Mouse (Mus musculus) myocyte (in vitro differentiated cells): ENCODE results near the gene Kif3a.

ENCODE experiments used
- CEBPB ChIP-seq: IDR thresholded peaks from 2 replicates; pipeline ENCODE4 v1.6.1; 2011; ENCODE audit warnings: mild to moderate bottlenecking, moderate library complexity; ENCODE audit not compliant: poor library complexity, insufficient read depth, severe bottlenecking
- MAX ChIP-seq: IDR thresholded peaks from one replicate; pipeline ENCODE4 v1.6.1; 2011; ENCODE audit warnings: low read depth, mild to moderate bottlenecking, control low read depth
- POLR2A ChIP-seq: IDR thresholded peaks from one replicate; pipeline ENCODE4 v1.6.1; 2011; ENCODE audit warnings: low read depth, mild to moderate bottlenecking, control low read depth, moderate library complexity; ENCODE audit not compliant: insufficient read length
- USF1 ChIP-seq: IDR thresholded peaks from one replicate; pipeline ENCODE4 v1.6.1; 2011; ENCODE audit warnings: low read depth, mild to moderate bottlenecking, control low read depth, moderate library complexity

DNA sequence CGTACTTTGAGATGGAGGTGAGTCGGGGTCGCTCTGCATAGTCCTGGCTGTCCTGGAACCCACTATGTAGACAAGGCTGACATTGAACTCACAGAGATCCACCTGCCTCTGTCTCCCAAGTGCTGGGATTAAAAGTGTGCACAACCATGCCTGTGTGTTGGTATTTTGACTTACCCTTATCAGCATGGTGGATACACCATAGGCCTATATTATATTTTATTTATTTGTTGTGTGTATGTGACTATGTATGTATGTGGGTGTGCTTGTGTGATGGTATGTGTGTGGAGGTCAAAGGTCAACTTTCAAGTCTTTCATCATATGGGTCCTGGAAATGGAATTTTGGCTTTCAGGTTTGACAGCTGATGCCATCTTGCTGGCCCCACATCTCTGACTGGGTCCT lies 44.8 kb upstream of the Kif3a start:
- TF ChIP-seq POLR2A (no peak), CEBPB (no peak), MAX (no peak), USF1 (no peak)
